Mouse (Mus musculus) bone marrow, adult 2 months (tissue): Measurements from ENCODE around the gene Ptpa.

Experiments
- CTCF ChIP-seq: fragments of 200-500 bp; IDR thresholded peaks from 2 replicates; pipeline ENCODE4 v1.5.1; 2011; ENCODE audit warnings: low read length, control low read depth; ENCODE audit not compliant: control insufficient read depth, insufficient read depth
- POLR2A ChIP-seq: fragments of 200-500 bp; IDR thresholded peaks from 2 replicates; pipeline ENCODE4 v1.6.1; 2011; ENCODE audit warnings: low read depth, mild to moderate bottlenecking, control low read depth, low read length, borderline replicate concordance; ENCODE audit not compliant: control insufficient read depth

DNA sequence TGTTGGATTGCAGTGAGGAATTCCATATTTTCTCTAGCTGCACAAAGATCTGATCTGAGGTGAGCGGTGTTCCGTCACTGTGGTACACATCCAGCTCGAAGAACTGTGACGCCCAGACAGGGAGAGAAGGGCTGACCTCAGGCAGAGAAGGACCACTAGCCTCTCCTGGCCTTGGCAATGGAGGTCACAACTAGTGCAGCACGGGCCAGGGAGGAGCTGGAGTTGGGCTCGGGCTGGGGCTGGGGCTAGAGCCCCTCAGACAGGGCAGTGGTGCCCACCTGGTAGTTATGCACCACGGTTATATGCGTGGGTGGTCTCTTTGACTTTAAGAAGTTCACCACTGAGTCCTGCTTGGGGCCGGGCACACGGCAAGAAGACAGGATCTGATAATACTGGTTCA, 8.1 kb upstream of the Ptpa start:
- TF ChIP-seq CTCF (no peak), POLR2A (no peak)
